Mouse (Mus musculus) adrenal gland, adult 2 months (tissue): ENCODE data around the gene Zswim7. TPM values are rescaled to one million over a fixed set of nuclear protein-coding genes. Genes with fewer than 3 reads are reported as not detected.

ENCODE experiments used
- DNase-seq: peaks from one replicate; pipeline ENCODE4 v3.0.0; 2021
- polyA plus RNA-seq: library from polyadenylated mRNA; depleted of rRNA; stranded (reverse); fragments of >200 nt; gene quantifications from 2 replicates; pipeline ENCODE4 v1.2.3, GENCODE M21; 2012; rRNA removed
- total RNA-seq, 2 experiments: library from RNA; stranded (reverse); gene quantifications; 2 replicates each; pipeline ENCODE4 v1.2.3; 2021

Gene Zswim7
- total and polyA plus RNA-seq, 3 experiments = 9.1 to 21.9 (median 13.6) TPM

DNA sequence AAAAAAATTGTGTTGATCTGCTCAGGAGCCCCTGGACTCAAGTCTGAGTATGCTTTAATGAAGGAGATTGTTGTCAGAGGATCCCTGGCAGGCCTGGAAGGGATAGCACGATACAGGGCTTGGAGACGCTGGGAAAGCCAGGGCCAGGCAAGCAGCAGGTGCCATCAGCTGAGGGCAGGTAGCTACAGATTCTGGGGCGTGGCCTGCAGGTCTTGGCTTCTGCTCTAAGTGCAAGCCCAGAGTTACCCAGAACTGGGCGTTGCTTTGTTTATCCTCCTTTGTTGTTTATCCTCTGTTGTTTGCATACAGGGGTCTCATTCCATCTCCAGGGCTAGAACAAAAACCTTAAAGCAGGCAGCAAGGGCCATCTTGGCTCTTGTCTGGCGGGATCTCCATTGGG lies 27.8 kb downstream of the Zswim7 start:
- no peak for DNase-seq

DNA sequence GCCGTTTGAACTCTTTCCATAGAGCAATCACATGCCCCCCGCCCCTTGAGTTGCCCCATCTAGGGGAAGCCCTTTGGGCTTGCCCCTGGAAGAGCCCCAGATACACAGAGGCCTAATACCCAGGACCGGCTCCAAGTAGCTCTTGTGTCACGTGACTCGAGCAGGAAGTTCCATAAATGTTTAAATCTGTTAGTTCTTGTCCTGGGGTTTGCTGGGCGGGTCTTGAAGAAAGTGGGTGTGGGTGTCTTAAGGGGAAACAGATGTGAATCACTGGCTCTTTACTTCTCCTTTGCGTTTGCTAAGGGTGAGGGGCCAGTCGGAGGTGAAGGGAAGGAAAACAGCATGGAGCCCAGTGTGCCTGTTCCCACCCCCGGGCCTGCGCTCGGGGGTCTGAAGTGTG lies 30.1 kb downstream of the Zswim7 start:
- DNase-seq = no peak

DNA sequence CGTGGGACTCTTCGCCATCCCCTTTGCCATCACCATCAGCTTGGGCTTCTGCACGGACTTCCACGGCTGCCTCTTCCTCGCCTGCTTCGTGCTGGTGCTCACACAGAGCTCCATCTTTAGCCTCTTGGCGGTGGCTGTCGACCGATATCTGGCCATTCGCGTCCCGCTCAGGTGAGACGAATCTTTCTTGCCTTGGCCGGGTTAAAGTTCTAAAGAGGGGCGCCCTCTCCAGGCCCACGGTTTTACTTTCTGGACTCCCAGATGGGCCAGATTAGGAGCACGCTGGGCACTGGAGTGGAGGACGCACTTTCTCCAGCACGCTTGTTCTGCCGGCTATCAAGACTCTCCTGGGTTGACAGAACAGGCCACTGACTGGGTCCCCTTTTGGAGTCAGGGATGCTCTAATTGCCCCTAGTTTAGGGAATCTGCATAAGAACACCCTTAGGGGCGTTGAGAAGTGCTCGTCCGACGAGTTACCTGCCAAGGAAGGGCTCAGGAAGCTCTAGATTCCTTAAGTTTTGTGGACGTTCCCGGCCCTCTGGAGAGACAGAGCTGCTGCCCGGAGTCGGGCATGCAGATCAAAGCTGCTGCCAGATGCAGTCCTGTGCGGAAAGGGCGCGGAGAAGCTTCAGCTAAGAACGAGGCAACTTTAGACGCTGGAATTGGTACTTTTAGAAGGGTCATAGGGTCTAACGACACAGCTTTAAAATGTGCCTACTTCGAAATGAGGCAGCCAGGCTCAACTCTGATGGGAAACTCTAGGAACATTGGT lies 31.7 kb downstream of the Zswim7 start:
- DNase-seq = peak; percentile 61

DNA sequence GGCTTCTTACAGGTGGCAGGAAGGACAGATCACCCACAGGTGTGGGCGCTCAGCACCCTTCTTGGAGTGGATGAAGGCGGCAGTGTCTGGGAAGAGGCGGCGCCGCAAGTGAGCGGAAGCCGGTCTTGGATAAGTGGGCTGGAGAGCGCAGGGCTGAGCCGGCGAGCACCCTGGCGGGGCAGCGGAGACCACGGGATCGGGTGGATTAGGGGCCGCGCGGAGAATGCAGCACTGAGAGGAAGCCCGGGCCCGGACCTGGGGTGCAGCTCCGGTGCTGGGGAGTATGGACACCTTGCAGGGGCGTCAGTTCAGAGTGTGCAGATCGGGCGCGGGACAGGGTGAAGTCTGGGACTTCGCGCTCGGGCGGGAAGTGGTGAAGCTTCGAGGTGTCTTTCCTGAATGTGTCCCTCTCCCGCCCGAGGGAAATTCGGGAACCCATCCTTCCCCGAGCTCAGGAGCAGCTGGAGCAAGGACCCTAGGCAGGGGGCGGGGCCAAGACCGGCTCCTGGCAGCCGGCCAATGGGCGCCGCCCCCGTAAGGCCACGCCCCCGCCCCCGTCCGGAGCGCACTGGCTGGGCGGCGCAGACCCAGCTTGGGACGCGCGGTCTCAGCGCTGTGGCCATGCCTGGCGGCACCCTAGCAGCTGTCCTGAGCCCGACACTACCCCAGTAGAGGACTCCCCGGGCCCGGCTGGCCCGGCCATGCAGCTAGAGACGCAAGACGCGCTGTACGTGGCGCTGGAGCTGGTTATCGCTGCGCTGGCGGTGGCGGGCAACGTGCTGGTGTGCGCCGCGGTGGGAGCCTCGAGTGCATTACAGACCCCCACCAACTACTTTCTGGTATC lies 32.6 kb downstream of the Zswim7 start, which contains the start of gene Adora2b:
Gene Adora2b (plus strand): TSS at position 584 of the 844 bp plus-strand sequence.
- DNase-seq = peak; percentile 77

DNA sequence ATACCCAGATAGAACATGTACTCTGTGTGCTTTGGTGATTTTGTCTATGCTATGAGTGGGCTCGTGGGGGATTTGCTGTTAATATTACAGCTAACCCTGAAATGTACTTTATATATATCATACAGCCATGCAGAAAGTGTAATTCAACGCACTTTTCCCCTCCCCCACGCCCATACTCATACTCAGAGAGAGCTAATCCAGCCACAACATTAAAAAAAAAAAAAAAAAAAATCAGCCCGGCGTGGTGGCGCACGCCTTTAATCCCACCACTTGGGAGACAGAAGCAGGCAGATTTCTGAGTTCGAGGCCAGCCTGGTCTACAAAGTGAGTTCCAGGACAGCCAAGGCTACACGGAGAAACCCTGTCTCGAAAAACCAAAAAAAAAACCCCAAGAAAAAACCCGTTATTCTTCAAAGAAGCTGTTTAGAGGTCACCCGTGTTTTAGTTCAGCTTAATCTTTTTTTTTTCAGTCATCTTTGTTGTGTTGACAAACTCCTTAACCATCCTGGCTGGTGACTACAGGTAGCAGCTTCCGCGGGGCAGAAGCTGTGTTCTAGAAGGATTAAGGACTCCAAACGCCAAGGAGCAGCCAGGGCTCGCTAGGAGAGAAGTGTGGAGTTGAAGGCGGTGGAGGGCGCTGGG lies 33.3 kb downstream of the Zswim7 start:
- no peak for DNase-seq

DNA sequence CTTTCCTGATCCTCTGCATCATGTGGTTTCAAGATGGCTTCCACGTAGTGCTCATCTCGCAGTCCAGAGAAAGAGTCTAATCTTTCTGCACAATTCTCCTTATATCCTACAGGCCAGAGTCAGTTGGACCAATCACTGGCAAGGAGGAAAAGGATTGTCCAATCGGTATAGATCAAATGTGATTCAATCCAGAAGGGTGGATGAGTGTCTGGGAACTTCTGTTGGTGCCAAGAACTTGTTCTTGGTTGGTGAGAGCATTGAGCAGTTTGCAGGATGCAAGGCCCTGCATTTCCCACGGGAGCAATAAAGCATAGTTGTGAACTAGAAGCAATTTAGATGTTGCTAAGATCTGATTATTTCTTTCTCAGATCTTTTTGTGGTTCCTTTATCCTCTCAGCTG lies 36.7 kb downstream of the Zswim7 start:
- no peak for DNase-seq

DNA sequence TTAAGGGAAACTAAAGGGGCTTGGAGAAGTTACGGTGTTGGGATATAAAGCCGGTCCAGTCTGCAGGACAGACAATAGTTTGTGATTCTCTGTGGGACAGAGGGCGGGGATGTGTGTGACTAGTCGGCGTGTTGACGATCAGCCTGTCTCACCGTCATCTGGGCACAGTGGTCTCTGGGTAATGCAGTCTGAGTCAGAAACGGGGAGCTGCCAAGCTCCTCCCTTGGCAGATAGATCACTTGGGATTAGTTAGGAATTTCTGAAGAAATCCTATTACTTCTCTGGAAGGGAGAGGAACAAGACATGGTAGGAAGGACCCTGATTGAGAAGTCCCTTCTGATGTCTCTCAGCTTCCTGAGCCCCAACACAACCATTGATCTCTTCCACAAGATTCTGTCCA lies 37.3 kb downstream of the Zswim7 start:
- DNase-seq = no peak

DNA sequence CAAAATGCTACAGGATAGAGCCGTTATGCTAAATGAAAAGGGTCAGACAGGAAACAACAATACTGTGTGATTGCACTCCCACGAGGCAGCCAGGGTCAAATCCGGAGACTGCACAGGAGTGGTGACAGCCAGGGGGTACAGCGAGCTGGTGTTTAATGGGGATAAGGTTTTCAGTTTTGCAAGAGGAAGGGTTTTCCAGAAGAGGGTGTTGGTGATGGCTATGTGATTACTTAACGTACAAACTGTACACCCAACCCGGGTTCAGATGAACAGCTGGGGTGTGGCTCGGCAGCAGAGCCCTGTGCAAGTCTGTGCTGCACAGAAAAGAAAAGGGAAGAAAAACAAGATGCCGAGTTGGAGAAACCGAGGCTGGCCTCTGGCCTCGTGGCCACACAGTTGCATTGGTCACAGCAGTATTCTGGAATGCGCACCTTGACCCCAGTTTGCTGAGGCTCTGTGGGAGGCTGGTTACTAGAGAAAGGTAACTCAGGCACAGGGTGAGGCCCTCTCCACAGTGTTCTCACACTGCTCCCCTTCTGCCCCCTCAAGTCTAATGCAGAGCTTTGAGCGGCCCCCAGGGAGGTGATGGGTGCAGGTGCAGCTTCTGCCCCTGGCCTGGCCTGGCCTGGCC lies 40.4 kb downstream of the Zswim7 start:
- no peak for DNase-seq

DNA sequence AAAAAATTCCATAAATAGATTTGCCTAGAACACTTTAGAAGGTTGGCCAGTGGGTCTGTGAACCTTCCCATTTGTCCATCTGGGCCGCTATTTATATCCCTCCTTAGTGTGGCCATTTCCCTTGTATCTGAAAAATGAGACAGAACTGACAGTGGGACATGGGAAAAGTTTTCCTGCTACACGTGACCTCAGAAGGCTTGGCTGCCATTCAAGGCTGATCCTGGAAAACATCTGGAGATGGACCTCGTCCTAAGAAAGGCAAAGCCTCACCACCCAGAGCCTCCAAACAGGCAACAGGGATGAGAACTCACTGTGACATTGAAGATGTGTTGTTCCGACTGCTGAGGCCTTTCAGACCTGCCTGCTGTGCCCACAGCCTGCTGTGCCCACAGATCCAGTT lies 56.4 kb downstream of the Zswim7 start:
- DNase-seq = no peak

DNA sequence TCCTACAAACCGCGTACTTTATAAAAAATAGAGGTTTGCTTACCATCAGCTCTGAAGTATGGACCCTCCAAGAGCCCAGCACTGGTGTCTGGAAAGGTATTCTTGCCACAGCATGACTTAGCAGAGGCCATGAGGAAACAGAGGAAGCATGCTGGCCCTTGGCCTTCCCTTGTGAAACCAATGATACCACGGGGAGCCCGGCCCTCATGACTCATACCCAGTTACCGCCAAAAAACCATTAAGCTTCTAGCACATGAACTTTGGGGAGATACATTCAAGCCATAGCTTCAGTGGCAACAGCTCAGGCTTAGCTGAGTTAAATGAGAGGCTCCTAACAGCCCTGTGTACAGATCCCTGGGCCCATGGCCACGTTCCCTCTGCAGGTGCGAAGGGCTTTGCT lies 57.2 kb downstream of the Zswim7 start:
- peak; percentile 50 for DNase-seq

DNA sequence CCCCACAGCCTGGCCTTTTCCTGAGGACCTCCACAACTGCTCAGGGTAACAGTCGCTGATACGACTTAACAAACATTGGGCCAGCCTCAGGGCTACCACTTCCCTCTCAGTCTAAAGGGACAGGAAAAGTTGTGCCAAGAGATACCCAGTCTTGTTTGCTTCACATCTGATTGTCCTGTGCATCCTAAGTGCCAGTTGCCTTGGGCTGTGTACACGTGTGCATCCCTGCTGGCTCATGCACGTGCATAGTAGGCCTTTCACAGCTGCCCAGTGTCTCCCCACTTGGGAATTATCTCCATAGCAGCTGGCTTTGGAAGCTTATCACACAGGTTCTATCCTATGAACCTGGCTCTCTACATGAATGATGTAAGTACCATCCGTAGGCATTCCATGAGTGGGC lies 57.8 kb downstream of the Zswim7 start:
- DNase-seq = no peak

DNA sequence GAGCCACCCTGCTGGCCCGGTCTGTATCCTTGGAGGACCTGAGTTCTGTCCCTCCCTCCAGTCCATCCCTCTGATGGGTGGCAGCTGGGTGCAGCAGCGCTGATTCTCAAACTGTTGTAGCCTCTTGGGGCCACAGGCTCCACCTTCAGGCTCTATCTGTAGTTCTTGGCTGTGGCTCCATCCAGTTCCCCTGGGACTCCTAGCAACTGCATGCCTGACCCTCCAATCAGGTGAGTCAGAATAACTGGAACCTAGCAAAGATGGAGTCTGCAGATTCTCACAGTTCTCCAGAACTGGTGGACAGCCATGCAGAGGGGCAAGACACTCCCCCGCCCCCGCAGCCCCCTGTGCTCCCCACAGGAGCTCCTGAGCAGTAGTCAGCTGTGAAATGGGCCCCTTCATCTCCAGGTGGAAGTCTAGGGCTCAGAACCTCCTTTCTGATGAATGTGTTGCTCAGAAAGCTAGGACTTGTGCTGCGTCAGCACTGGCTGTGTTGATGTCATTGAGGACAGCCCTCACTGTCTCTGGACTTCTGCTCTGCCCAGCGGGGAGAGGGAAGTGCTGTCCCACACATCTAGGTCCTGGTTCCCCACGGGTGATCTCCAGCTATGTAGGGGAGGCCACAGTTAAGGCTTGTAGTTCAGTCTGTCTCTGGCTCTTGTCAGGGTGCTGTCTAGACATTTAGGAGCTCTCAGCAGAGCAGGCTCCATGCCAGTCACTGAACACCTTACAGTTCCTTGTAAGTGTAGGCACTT lies 60.2 kb downstream of the Zswim7 start:
- DNase-seq = no peak

DNA sequence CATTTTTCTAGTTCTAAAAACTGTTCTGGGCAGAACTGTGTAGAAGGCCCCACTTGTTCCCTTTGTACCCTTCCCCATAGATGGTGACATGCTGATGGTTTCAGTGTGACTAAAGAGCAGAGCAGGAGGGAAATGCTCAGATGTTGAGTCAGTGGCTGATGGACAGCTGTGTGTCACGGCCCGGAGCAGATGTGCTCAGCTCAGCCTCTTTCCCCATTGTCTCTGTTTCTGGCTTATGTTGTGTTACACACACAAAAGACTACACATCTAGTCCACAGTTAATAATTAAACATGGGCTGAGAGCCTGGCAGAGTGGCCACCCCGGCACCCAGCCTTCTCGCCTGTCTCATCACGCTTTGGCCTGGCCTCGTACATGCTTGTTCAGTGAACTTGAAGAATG lies 63.4 kb downstream of the Zswim7 start:
- no peak for DNase-seq

Other genes with a start within 250 kb of the Zswim7 start
- 1 to 10 TPM in 1 of 2 experiments, under 1 TPM in 1; 0.55 to 1.0 TPM for gene Adora2b, start 32.4 kb downstream of the Zswim7 start, total RNA-seq
- 1.8 and 2.5 TPM in 2 replicates for gene Adora2b, start 32.4 kb downstream of the Zswim7 start, polyA plus RNA-seq
- gene Ttc19, start 98 bp upstream of the Zswim7 start, total RNA-seq = 10 to 100 TPM; 31.0 to 36.3 TPM
- 7.3 and 16.0 TPM in 2 replicates for gene Ttc19, start 98 bp upstream of the Zswim7 start, polyA plus RNA-seq
- gene Pigl, start 177.1 kb upstream of the Zswim7 start, total RNA-seq = 1 to 10 TPM; 9.5 to 10.0 TPM
- gene Pigl, start 177.1 kb upstream of the Zswim7 start, polyA plus RNA-seq = 6.0 and 6.8 TPM in 2 replicates
- 100 to 1,000 TPM; 167 to 268 TPM for gene Ncor1, start 177.2 kb upstream of the Zswim7 start, total RNA-seq
- gene Ncor1, start 177.2 kb upstream of the Zswim7 start, polyA plus RNA-seq = 53.4 and 59.5 TPM in 2 replicates